Comparison of ENCODE assay signal across 13 mouse cellular contexts in the genomic region with DNA sequence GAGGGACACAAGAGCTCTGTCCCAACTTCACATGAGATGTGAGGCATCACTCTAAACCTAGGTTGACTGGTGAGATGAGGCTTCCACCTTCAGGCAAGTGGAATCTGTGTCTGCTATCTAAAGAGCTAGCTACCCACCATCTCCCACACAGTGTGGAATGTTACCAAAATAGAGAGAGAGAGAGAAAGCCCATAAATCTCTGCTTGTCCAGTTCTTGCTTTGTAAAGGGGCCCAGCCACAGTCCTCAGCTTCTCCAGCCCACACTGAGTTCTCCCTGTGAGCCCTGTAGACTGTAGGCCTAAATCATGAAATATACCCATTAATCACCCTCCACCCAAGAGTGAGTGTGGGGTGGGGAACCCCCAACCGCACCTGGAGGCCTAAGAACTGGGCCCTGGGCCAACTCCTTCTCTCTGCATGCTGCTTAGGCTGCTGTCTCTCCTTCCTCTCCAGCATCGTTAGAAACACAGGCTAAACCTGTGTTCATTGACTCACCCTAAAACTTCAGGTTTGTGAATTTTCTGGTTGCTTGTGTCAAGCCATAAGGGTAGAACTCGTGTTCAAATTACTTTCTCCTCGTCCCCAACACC.
A peak's percentile ranks its signal among the peaks of the same experiment; 100 is the strongest.
DNase-seq lines count a peak whose midpoint lies in the region; ATAC-seq lines count a peak whose summit lies in the region.
"Had no signal": no experiment of that assay in that cellular context is flagged by ENCODE, and none has a peak within 500 bp of the region (broad histone marks: within the 10 kb centered on the region; RNA-seq: fewer than 3 reads in every experiment).

No protein-coding gene starts in this region.

- intact Hi-C loops in left cerebral cortex, postnatal 4 days (cut with DNase I) = no loop called here

- peak; percentile 80 for ATAC-seq in inflammation-experienced regulatory T-cells, adult 6 months
- ATAC-seq: liver, embryonic 12.5 days; Patski had no signal

- peak; percentile 7 for DNase-seq in left cerebral cortex, postnatal 4 days
- no peak for DNase-seq in left cerebral cortex, adult 11 months (ENCODE audit: low spot score)
- peak; percentile 30 for DNase-seq in A20 (ENCODE audit: low read depth, low spot score)
- DNase-seq in CD4-positive, CD25-positive, alpha-beta regulatory T cell, adult 2 months (ENCODE audit: low read depth, low spot score) = peak; percentile 60
- no peak for DNase-seq in spleen, adult 12 weeks (ENCODE audit: low spot score)
- no peak for DNase-seq in urinary bladder, adult 18-20 months (ENCODE audit: low spot score in 2 of 2)
- DNase-seq: cerebellum, adult 11 months; kidney, adult 18-20 months; retina, postnatal 1 day; spleen, adult 18-20 months had no signal

Comparison
In these comparisons a context has a peak if more than half of its experiments do, and no peak if none do; other contexts are left out.
1. DNase-seq: peak in left cerebral cortex, postnatal 4 days (single experiment), A20 (single experiment) and CD4-positive, CD25-positive, alpha-beta regulatory T cell, adult 2 months (single experiment); none in left cerebral cortex, adult 11 months (single experiment), spleen, adult 12 weeks (single experiment) and urinary bladder, adult 18-20 months (0 of 2).